ENCODE assay signal across 9 mouse cellular contexts in genomic region chr6:22288737-22289460, GRCm38 (mm10). TPM values are rescaled to one million over a fixed set of nuclear protein-coding genes. Genes with fewer than 3 reads are reported as not detected.
DNase-seq lines count a peak whose midpoint lies in the region; ATAC-seq and TF ChIP-seq lines count a peak whose summit lies in the region.
"Had no signal": no experiment of that assay in that cellular context is flagged by ENCODE, and none has a peak within 500 bp of the region (broad histone marks: within the 10 kb centered on the region; RNA-seq: fewer than 3 reads in every experiment).

No protein-coding gene starts in this region.

- DNase-seq in gastrocnemius, adult 2 months = no peak
- DNase-seq in gastrocnemius, postnatal 25 days = no peak
- peak; percentile 73 for DNase-seq in embryo, embryonic 10.5 days (ENCODE audit: low spot score)
- DNase-seq in heart, postnatal 4 days = peak; percentile 25
- peak; percentile 12 for DNase-seq in liver
- DNase-seq in naive thymus-derived CD4-positive, alpha-beta T cell, adult 2 months (ENCODE audit: low read depth) = peak; percentile 38
- peak; percentile 17 for DNase-seq in yolk sac, embryonic 10.5 days (ENCODE audit: low spot score)

- intact Hi-C loops in gastrocnemius, adult 2 months (cut with DNase I) = no loop called here

- no peak for TF ChIP-seq CTCF in gastrocnemius, adult 2 months (IDR thresholded peaks at IDR 0.05)

- ATAC-seq in CD4-positive, CD25-positive, alpha-beta regulatory T cell, adult 4 months = peak; percentile 57

- no peak overlapping the region for H3K27ac ChIP-seq in gastrocnemius, adult 2 months

- H3K4me3 ChIP-seq in gastrocnemius, adult 2 months = peak overlapping the region; percentile 49

RNA-seq across cellular contexts. Expression of gene Wnt16, which starts 0.9 kb away (rescaled TPM):
- 1 to 10 TPM; 1.4 to 7.8 TPM for total RNA-seq in gastrocnemius, adult 2 months (2021)
- total RNA-seq in gastrocnemius, postnatal 25 days (2021) = 1 to 10 TPM; 1.7 to 2.4 TPM
- polyA plus RNA-seq in CD4-positive, CD25-positive, alpha-beta regulatory T cell, adult 4 months (2017; shearing (Covaris generic)) = under 1 TPM; 0.12 to 0.66 TPM
- 1 to 10 TPM; 1.1 TPM for total RNA-seq in heart, postnatal 4 days (2021)
- polyA plus RNA-seq: large intestine, adult 2 months had no signal

Comparison
In these comparisons a context has a peak if more than half of its experiments do, and no peak if none do; other contexts are left out.
1. DNase-seq: peak in embryo, embryonic 10.5 days (single experiment), heart, postnatal 4 days (single experiment), liver (single experiment), naive thymus-derived CD4-positive, alpha-beta T cell, adult 2 months (single experiment) and yolk sac, embryonic 10.5 days (single experiment); none in gastrocnemius, adult 2 months (single experiment) and gastrocnemius, postnatal 25 days (single experiment).